Mouse (Mus musculus) megakaryocyte, embryonic 14.5 days (primary cell): ENCODE measurements around the gene Gstm1. TPM values are rescaled to one million over a fixed set of nuclear protein-coding genes. Genes with fewer than 3 reads are reported as not detected.

Experiments
- H3K27me3 ChIP-seq: replicated peaks from 2 replicates; pipeline ENCODE3; 2012; ENCODE audit warnings: inconsistent platforms
- H3K36me3 ChIP-seq: replicated peaks from 2 replicates; pipeline ENCODE3; 2012; ENCODE audit warnings: low read length, inconsistent platforms, mixed read lengths
- H3K4me1 ChIP-seq: 2 replicates; pipeline ENCODE4 v1.6.1; 2012; ENCODE audit warnings: inconsistent platforms
- H3K4me3 ChIP-seq: replicated peaks from 2 replicates; pipeline ENCODE3; 2012; ENCODE audit warnings: moderate library complexity, mild to moderate bottlenecking, inconsistent platforms
- H3K9me3 ChIP-seq: 2 replicates; pipeline ENCODE4 v1.6.1; 2012; ENCODE audit warnings: inconsistent platforms
- FLI1 ChIP-seq: IDR thresholded peaks from 2 replicates; pipeline ENCODE4 v1.6.1; 2012; ENCODE audit warnings: low read length, inconsistent platforms, mixed read lengths
- GATA1 ChIP-seq: IDR thresholded peaks from 3 replicates; pipeline ENCODE4 v1.6.1; 2012; ENCODE audit warnings: mixed read lengths, low read length, inconsistent platforms, borderline replicate concordance
- polyA plus RNA-seq: library from polyadenylated mRNA; stranded (reverse); fragments of >175 nt; gene quantifications from 2 replicates; pipeline ENCODE4 v1.2.3, GENCODE M21; 2012; ENCODE audit warnings: low replicate concordance; ENCODE audit not compliant: insufficient read depth

Gstm1 gene
- polyA plus RNA-seq, 1 experiment = 118 TPM

GRCm38 (mm10) chr3:107968724-107969395 lies 48.9 kb downstream of the Gstm1 start, which contains the start of gene Gstm3:
Gene Gstm3, minus strand, starts transcription at chr3:107969283.
- TF ChIP-seq GATA1 = no peak
- TF ChIP-seq FLI1 = no peak
- peaks cover 25% of the 10 kb centered on the region for H3K4me1 ChIP-seq
- no peaks in the 10 kb centered on the region for H3K36me3 ChIP-seq
- peaks cover 54% of the 10 kb centered on the region for H3K27me3 ChIP-seq
- no peaks in the 10 kb centered on the region for H3K9me3 ChIP-seq
- H3K4me3 ChIP-seq = no peak within 1 kb of the TSS

- no peak for TF ChIP-seq GATA1
- no peak for TF ChIP-seq FLI1
- H3K4me1 ChIP-seq = peaks cover 31% of the 10 kb centered on the region
- H3K36me3 ChIP-seq = no peaks in the 10 kb centered on the region
- H3K9me3 ChIP-seq = no peaks in the 10 kb centered on the region
- H3K27me3 ChIP-seq = peaks cover 41% of the 10 kb centered on the region
- H3K4me3 ChIP-seq = no peak overlapping the region
These were observed 51.1 kb downstream of the Gstm1 start for GRCm38 (mm10) chr3:107966631-107967030.

DNA sequence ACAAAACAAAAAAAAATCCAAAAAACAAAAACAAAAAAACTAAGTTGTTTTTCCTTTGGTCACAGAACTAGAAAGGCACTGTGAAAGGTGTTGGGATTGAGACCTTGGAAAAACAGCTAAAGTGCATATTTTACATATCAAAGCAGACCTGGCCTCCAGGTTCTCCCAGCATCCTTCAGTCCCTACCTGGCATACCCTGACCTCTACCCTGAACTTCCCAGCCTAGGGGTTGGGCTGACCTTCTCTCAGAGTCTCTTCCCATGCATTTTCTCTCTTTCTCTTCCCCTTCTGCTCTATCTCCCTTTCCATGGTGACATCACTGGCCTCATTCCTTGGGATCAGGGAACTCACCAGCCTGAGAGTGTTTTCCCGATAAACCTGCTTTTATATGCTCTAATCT lies 52.2 kb downstream of the Gstm1 start:
- Histone ChIP-seq H3K4me1 (peaks cover 31% of the 10 kb centered on the region), H3K36me3 (no peaks in the 10 kb centered on the region), H3K4me3 (no peak overlapping the region), H3K9me3 (no peaks in the 10 kb centered on the region), H3K27me3 (peaks cover 41% of the 10 kb centered on the region)
- no peak for TF ChIP-seq GATA1
- no peak for TF ChIP-seq FLI1

GRCm38 (mm10) chr3:107964656-107965308 lies 53.0 kb downstream of the Gstm1 start:
- Histone ChIP-seq H3K9me3 (no peaks in the 10 kb centered on the region), H3K4me3 (peak overlapping the region; percentile 81), H3K27me3 (peaks cover 42% of the 10 kb centered on the region), H3K4me1 (peaks cover 31% of the 10 kb centered on the region), H3K36me3 (no peaks in the 10 kb centered on the region)
- no peak for TF ChIP-seq FLI1

GRCm38 (mm10) chr3:107964026-107964425 lies 53.7 kb downstream of the Gstm1 start:
- Histone ChIP-seq H3K9me3 (no peaks in the 10 kb centered on the region), H3K4me1 (peaks cover 28% of the 10 kb centered on the region), H3K36me3 (no peaks in the 10 kb centered on the region), H3K27me3 (peaks cover 39% of the 10 kb centered on the region), H3K4me3 (peak overlapping the region; percentile 81)
- no peak for TF ChIP-seq FLI1
- no peak for TF ChIP-seq GATA1

Other genes with a start within 250 kb of the Gstm1 start
- gene Eps8l3, start 140.7 kb downstream of the Gstm1 start, polyA plus RNA-seq = not detected in 2 replicates
- gene Gstm5, start 122.2 kb downstream of the Gstm1 start, polyA plus RNA-seq = not detected in 2 replicates
- gene Gstm7, start 86.2 kb downstream of the Gstm1 start, polyA plus RNA-seq = not detected in 2 replicates
- gene Gstm6, start 74.2 kb downstream of the Gstm1 start, polyA plus RNA-seq = not detected in 2 replicates
- not detected in 2 replicates for gene Gstm3, start 48.7 kb downstream of the Gstm1 start, polyA plus RNA-seq
- 0.83 TPM in 1 of 2 replicates, not detected in the other for gene Gstm2, start 31.5 kb downstream of the Gstm1 start, polyA plus RNA-seq
- 1.4 TPM in 1 of 2 replicates, not detected in the other for gene Gstm4, start 26.9 kb upstream of the Gstm1 start, polyA plus RNA-seq
- 101 and 286 TPM in 2 replicates for gene Ampd2, start 68.7 kb upstream of the Gstm1 start, polyA plus RNA-seq
- gene Gnat2, start 74.8 kb upstream of the Gstm1 start, polyA plus RNA-seq = not detected in 2 replicates
- gene Gnai3, start 128.2 kb upstream of the Gstm1 start, polyA plus RNA-seq = 4.0 TPM in 1 of 2 replicates, not detected in the other
- gene Gpr61, start 136.9 kb upstream of the Gstm1 start, polyA plus RNA-seq = not detected in 2 replicates
- not detected in 2 replicates for gene Amigo1, start 168.4 kb upstream of the Gstm1 start, polyA plus RNA-seq
- gene Cyb561d1, start 183.2 kb upstream of the Gstm1 start, polyA plus RNA-seq = 3.3 and 3.9 TPM in 2 replicates
- gene Atxn7l2, start 193.0 kb upstream of the Gstm1 start, polyA plus RNA-seq = 7.8 and 14.9 TPM in 2 replicates
- not detected in 2 replicates for gene Sypl2, start 208.7 kb upstream of the Gstm1 start, polyA plus RNA-seq
- gene Psma5, start 239.0 kb upstream of the Gstm1 start, polyA plus RNA-seq = 6.0 TPM in 1 of 2 replicates, not detected in the other